Mouse (Mus musculus): ENCODE data around the gene Spaar. TPM values are rescaled to one million over a fixed set of nuclear protein-coding genes. Genes with fewer than 3 reads are reported as not detected.
"Not testable (repeated sequence)": the region's sequence is repeated elsewhere in the genome, so short reads cannot be mapped to it uniquely, and the experiment has no call there.

Spaar gene
- total RNA-seq, 1 experiment, result 0.62 TPM

DNA sequence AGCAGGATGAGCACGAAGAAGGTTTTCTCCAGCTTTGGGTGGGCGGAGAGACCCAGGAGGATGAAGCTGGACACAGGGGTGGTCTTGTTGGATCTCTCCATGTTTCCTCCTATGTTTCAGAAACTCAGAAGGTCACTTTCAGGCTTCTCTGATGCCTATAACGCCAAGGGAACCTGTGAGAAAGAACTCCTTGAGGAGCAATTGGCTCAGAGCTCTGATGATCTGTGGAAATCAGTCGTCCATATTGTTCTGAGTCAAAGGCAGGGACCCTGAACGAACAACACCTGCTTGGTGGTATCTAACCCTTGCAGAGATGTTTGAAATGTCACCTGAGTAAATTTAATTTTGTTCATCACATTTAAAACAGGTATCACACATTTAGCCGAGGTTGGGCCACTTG lies 41.1 kb downstream of the Spaar start, which contains the start of gene Olfr159:
Gene Olfr159 (minus strand): TSS at position 101 of the 400 bp plus-strand sequence.
- no peak for TF ChIP-seq ZC3H11A (IDR thresholded peaks at IDR 0.05; ENCODE audit: borderline replicate concordance, low read depth, low read length)
- TF ChIP-seq HCFC1 (IDR thresholded peaks at IDR 0.05; ENCODE audit: borderline replicate concordance, insufficient read depth, low read length), result no peak
- no peak for TF ChIP-seq MAFK (IDR thresholded peaks at IDR 0.05; ENCODE audit: insufficient read depth, low read depth, low read length)
- in situ Hi-C loops (cut with MboI; ENCODE audit: low sequenced_read_pairs in 2 of 2, unreplicated experiment in 2 of 2), result no loop called here
- no peak within 1 kb of the TSS for H3K27ac ChIP-seq (ENCODE audit: insufficient read depth, low read depth, low read length, poor library complexity, severe bottlenecking)
- DNase-seq (ENCODE audit: low read depth, low spot score), result no peak
- H3K4me3 ChIP-seq (ENCODE audit: insufficient read depth in 1 of 2, low read depth in 1 of 2, low read length in 2 of 2, poor library complexity in 1 of 2, severe bottlenecking in 1 of 2), result no peak within 1 kb of the TSS
- no peaks in the 10 kb centered on the region for H3K36me3 ChIP-seq (ENCODE audit: control insufficient read depth, insufficient read depth, low read length, poor library complexity, severe bottlenecking)
- no peak within 1 kb of the TSS for H3K9ac ChIP-seq (ENCODE audit: insufficient read depth, low read depth, low read length, poor library complexity, severe bottlenecking)
- no peaks in the 10 kb centered on the region for H3K4me1 ChIP-seq (ENCODE audit: control insufficient read depth in 2 of 2, insufficient read depth in 2 of 2, low read length in 2 of 2, poor library complexity in 1 of 2)
- no peaks in the 10 kb centered on the region for H3K9me3 ChIP-seq (ENCODE audit: control insufficient read depth, insufficient read depth, low read depth, low read length)

- Histone ChIP-seq H3K4me1 (ENCODE audit: control insufficient read depth in 2 of 2, insufficient read depth in 2 of 2, low read length in 2 of 2, poor library complexity in 1 of 2) (no peaks in the 10 kb centered on the region), H3K36me3 (ENCODE audit: control insufficient read depth, insufficient read depth, low read length, poor library complexity, severe bottlenecking) (no peaks in the 10 kb centered on the region), H3K9ac (ENCODE audit: insufficient read depth, low read depth, low read length, poor library complexity, severe bottlenecking) (no peak overlapping the region), H3K9me3 (ENCODE audit: control insufficient read depth, insufficient read depth, low read depth, low read length) (no peaks in the 10 kb centered on the region), H3K27ac (ENCODE audit: insufficient read depth, low read depth, low read length, poor library complexity, severe bottlenecking) (no peak overlapping the region), H3K4me3 (ENCODE audit: insufficient read depth in 1 of 2, low read depth in 1 of 2, low read length in 2 of 2, poor library complexity in 1 of 2, severe bottlenecking in 1 of 2) (no peak overlapping the region)
- TF ChIP-seq ZC3H11A (IDR thresholded peaks at IDR 0.05; ENCODE audit: borderline replicate concordance, low read depth, low read length), result no peak
- no peak for TF ChIP-seq HCFC1 (IDR thresholded peaks at IDR 0.05; ENCODE audit: borderline replicate concordance, insufficient read depth, low read length)
- TF ChIP-seq CHD2 (IDR thresholded peaks at IDR 0.05; ENCODE audit: low read depth, low read length), result no peak
- no peak for TF ChIP-seq ZNF384 (IDR thresholded peaks at IDR 0.05; ENCODE audit: low read depth, low read length)
- no peak for TF ChIP-seq MAFK (IDR thresholded peaks at IDR 0.05; ENCODE audit: insufficient read depth, low read depth, low read length)
- no peak for DNase-seq (ENCODE audit: low read depth, low spot score)
- in situ Hi-C loops (cut with MboI; ENCODE audit: low sequenced_read_pairs in 2 of 2, unreplicated experiment in 2 of 2), result no loop called here
Observed at GRCm38 (mm10) chr4:43771626-43772025, 41.8 kb downstream of the Spaar start.

GRCm38 (mm10) chr4:43772304-43772703 lies 42.5 kb downstream of the Spaar start:
- Histone ChIP-seq H3K9me3 (ENCODE audit: control insufficient read depth, insufficient read depth, low read depth, low read length) (no peaks in the 10 kb centered on the region), H3K36me3 (ENCODE audit: control insufficient read depth, insufficient read depth, low read length, poor library complexity, severe bottlenecking) (no peaks in the 10 kb centered on the region), H3K9ac (ENCODE audit: insufficient read depth, low read depth, low read length, poor library complexity, severe bottlenecking) (no peak overlapping the region), H3K27ac (ENCODE audit: insufficient read depth, low read depth, low read length, poor library complexity, severe bottlenecking) (no peak overlapping the region), H3K4me1 (ENCODE audit: control insufficient read depth in 2 of 2, insufficient read depth in 2 of 2, low read length in 2 of 2, poor library complexity in 1 of 2) (no peaks in the 10 kb centered on the region), H3K4me3 (ENCODE audit: insufficient read depth in 1 of 2, low read depth in 1 of 2, low read length in 2 of 2, poor library complexity in 1 of 2, severe bottlenecking in 1 of 2) (no peak overlapping the region)
- no peak for DNase-seq (ENCODE audit: low read depth, low spot score)
- in situ Hi-C loops (cut with MboI; ENCODE audit: low sequenced_read_pairs in 2 of 2, unreplicated experiment in 2 of 2), result no loop called here
- TF ChIP-seq ZC3H11A (IDR thresholded peaks at IDR 0.05; ENCODE audit: borderline replicate concordance, low read depth, low read length) (no peak), MAFK (IDR thresholded peaks at IDR 0.05; ENCODE audit: insufficient read depth, low read depth, low read length) (no peak), ZNF384 (IDR thresholded peaks at IDR 0.05; ENCODE audit: low read depth, low read length) (no peak), CHD2 (IDR thresholded peaks at IDR 0.05; ENCODE audit: low read depth, low read length) (no peak), HCFC1 (IDR thresholded peaks at IDR 0.05; ENCODE audit: borderline replicate concordance, insufficient read depth, low read length) (no peak)

DNA sequence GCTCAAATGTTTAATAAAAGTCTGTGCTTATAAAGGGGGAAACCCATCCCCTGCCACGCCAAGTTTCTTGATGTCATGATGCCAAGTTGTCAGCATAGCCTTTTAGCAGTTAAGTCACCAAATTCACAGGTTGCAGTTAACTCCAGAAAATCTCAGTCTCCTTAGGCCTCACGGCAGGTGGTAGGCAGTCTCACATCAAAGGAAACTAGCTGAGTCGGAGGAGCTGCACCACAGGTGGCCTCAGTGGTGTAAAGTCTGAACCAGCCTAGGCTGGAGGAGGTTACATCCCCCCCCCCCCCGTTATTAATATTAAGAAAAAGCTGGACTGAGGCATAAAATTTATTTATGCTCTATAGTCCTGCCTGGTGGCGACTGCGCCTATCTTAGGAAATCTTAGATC lies 65.5 kb downstream of the Spaar start:
- peak overlapping the region; percentile 31; the same call in 1 of the 2 replicates for H3K27ac ChIP-seq (ENCODE audit: insufficient read depth, low read depth, low read length, poor library complexity, severe bottlenecking)
- in situ Hi-C loops (cut with MboI; ENCODE audit: low sequenced_read_pairs in 2 of 2, unreplicated experiment in 2 of 2), result no loop called here
- no peak overlapping the region for H3K4me3 ChIP-seq (ENCODE audit: insufficient read depth in 1 of 2, low read depth in 1 of 2, low read length in 2 of 2, poor library complexity in 1 of 2, severe bottlenecking in 1 of 2)
- peaks cover 23 to 25% of the 10 kb centered on the region in 2 experiments for H3K4me1 ChIP-seq (ENCODE audit: control insufficient read depth in 2 of 2, insufficient read depth in 2 of 2, low read length in 2 of 2, poor library complexity in 1 of 2)
- TF ChIP-seq ZC3H11A (IDR thresholded peaks at IDR 0.05; ENCODE audit: borderline replicate concordance, low read depth, low read length), result no peak
- TF ChIP-seq MAFK (IDR thresholded peaks at IDR 0.05; ENCODE audit: insufficient read depth, low read depth, low read length), result no peak
- TF ChIP-seq ZNF384 (IDR thresholded peaks at IDR 0.05; ENCODE audit: low read depth, low read length), result no peak
- TF ChIP-seq HCFC1 (IDR thresholded peaks at IDR 0.05; ENCODE audit: borderline replicate concordance, insufficient read depth, low read length), result no peak
- no peak for TF ChIP-seq CHD2 (IDR thresholded peaks at IDR 0.05; ENCODE audit: low read depth, low read length)
- H3K9ac ChIP-seq (ENCODE audit: insufficient read depth, low read depth, low read length, poor library complexity, severe bottlenecking), result no peak overlapping the region
- H3K36me3 ChIP-seq (ENCODE audit: control insufficient read depth, insufficient read depth, low read length, poor library complexity, severe bottlenecking), result no peaks in the 10 kb centered on the region
- no peaks in the 10 kb centered on the region for H3K9me3 ChIP-seq (ENCODE audit: control insufficient read depth, insufficient read depth, low read depth, low read length)
- DNase-seq (ENCODE audit: low read depth, low spot score), result peak; percentile 59

DNA sequence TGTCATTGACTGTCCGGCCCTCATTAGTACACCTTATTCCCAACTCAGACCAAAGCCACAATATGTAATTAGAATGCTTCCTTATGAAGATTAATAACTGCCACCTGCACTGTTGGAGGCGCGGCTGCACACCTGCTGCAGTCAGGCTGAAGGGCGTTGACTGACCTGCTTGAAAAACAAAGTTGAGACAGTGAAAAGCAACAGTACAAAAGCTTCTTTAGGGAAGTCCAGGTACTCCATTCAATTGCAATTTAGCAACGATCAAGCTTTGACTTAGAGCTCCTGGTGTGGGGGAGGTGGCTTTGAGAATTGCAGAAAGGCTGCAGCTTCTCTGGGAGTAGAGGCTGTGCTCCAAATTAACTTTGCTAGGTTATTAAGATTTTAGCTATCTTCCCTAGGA lies 66.0 kb downstream of the Spaar start:
- H3K27ac ChIP-seq (ENCODE audit: insufficient read depth, low read depth, low read length, poor library complexity, severe bottlenecking), result peak overlapping the region; percentile 31; the same call in 1 of the 2 replicates
- in situ Hi-C loops (cut with MboI; ENCODE audit: low sequenced_read_pairs in 2 of 2, unreplicated experiment in 2 of 2); H3K9ac ChIP-seq (ENCODE audit: insufficient read depth, low read depth, low read length, poor library complexity, severe bottlenecking); H3K9me3 ChIP-seq (ENCODE audit: control insufficient read depth, insufficient read depth, low read depth, low read length); H3K4me3 ChIP-seq (ENCODE audit: insufficient read depth in 1 of 2, low read depth in 1 of 2, low read length in 2 of 2, poor library complexity in 1 of 2, severe bottlenecking in 1 of 2); H3K36me3 ChIP-seq (ENCODE audit: control insufficient read depth, insufficient read depth, low read length, poor library complexity, severe bottlenecking): not testable (repeated sequence)
- DNase-seq (ENCODE audit: low read depth, low spot score), result peak; percentile 54
- H3K4me1 ChIP-seq (ENCODE audit: control insufficient read depth in 2 of 2, insufficient read depth in 2 of 2, low read length in 2 of 2, poor library complexity in 1 of 2), result peaks cover 23 to 25% of the 10 kb centered on the region in 2 experiments

Data from ES-E14 (cell line).